In genomic region chr7:35584786-35585190, GRCm38 (mm10) we compare ENCODE assay signal across 8 mouse cellular contexts. TPM values are rescaled to one million over a fixed set of nuclear protein-coding genes. Genes with fewer than 3 reads are reported as not detected.
DNase-seq lines count a peak whose midpoint lies in the region; ATAC-seq and TF ChIP-seq lines count a peak whose summit lies in the region.

No protein-coding gene starts in this region.

- H3ac ChIP-seq in C2C12 (ENCODE audit: control insufficient read depth, insufficient read length, low read depth), result no peak overlapping the region

- no peaks in the 10 kb centered on the region for H3K36me3 ChIP-seq in C2C12 (ENCODE audit: control insufficient read depth, insufficient read depth)
- H3K36me3 ChIP-seq in embryonic facial prominence, embryonic 12.5 days, result no peaks in the 10 kb centered on the region
- no peaks in the 10 kb centered on the region for H3K36me3 ChIP-seq in hindbrain, embryonic 13.5 days
- H3K36me3 ChIP-seq in liver, embryonic 15.5 days (replicated peaks), result no peaks in the 10 kb centered on the region
- H3K36me3 ChIP-seq in neural tube, embryonic 13.5 days, result no peaks in the 10 kb centered on the region

- peak overlapping the region; percentile 99 for H3K4me2 ChIP-seq in embryonic facial prominence, embryonic 12.5 days (replicated peaks)
- peak overlapping the region; percentile 99 for H3K4me2 ChIP-seq in hindbrain, embryonic 13.5 days
- peak overlapping the region; percentile 97 for H3K4me2 ChIP-seq in liver, embryonic 15.5 days
- H3K4me2 ChIP-seq in neural tube, embryonic 13.5 days, result peak overlapping the region; percentile 97

- peaks cover 7% of the 10 kb centered on the region for H3K79me3 ChIP-seq in C2C12 (ENCODE audit: low read depth)

- peak; percentile 64 for DNase-seq in CD4-positive helper T cell, adult 2 months (ENCODE audit: low read depth, low spot score)
- DNase-seq in frontal cortex, adult 2 months (ENCODE audit: extremely low spot score in 1 of 2, low spot score in 1 of 2), result no peak

- no peak for ATAC-seq in embryonic facial prominence, embryonic 12.5 days (ENCODE audit: insufficient number of reproducible peaks, insufficient read depth, low FRiP score, low TSS enrichment)
- ATAC-seq in hindbrain, embryonic 13.5 days (ENCODE audit: low FRiP score), result no peak
- ATAC-seq in liver, embryonic 15.5 days (ENCODE audit: insufficient read depth), result no peak
- ATAC-seq in neural tube, embryonic 13.5 days (ENCODE audit: low read depth), result no peak
- ATAC-seq in frontal cortex, adult (ENCODE audit: low TSS enrichment), result no peak

- H3K79me2 ChIP-seq in C2C12 (ENCODE audit: control insufficient read depth, insufficient read depth), result peaks cover 29% of the 10 kb centered on the region

- H3K9me3 ChIP-seq in embryonic facial prominence, embryonic 12.5 days, result no peaks in the 10 kb centered on the region
- H3K9me3 ChIP-seq in hindbrain, embryonic 13.5 days, result no peaks in the 10 kb centered on the region
- H3K9me3 ChIP-seq in liver, embryonic 15.5 days (replicated peaks), result no peaks in the 10 kb centered on the region
- H3K9me3 ChIP-seq in neural tube, embryonic 13.5 days, result no peaks in the 10 kb centered on the region

- TF ChIP-seq CTCF in C2C12 (IDR thresholded peaks at IDR 0.05; ENCODE audit: control insufficient read depth, insufficient read depth, insufficient read length), result no peak

- H3K4me3 ChIP-seq in C2C12 (ENCODE audit: insufficient read depth, poor library complexity, severe bottlenecking), result peak overlapping the region; percentile 11
- peak overlapping the region; percentile 94 for H3K4me3 ChIP-seq in embryonic facial prominence, embryonic 12.5 days
- peak overlapping the region; percentile 78 for H3K4me3 ChIP-seq in hindbrain, embryonic 13.5 days
- H3K4me3 ChIP-seq in liver, embryonic 15.5 days (replicated peaks), result peak overlapping the region; percentile 94
- peak overlapping the region; percentile 72 for H3K4me3 ChIP-seq in neural tube, embryonic 13.5 days

- peak overlapping the region; percentile 50 for H3K9ac ChIP-seq in embryonic facial prominence, embryonic 12.5 days
- H3K9ac ChIP-seq in hindbrain, embryonic 13.5 days, result peak overlapping the region; percentile 65
- H3K9ac ChIP-seq in liver, embryonic 15.5 days, result peak overlapping the region; percentile 85; the same call in 1 of the 2 replicates
- peak overlapping the region; percentile 64 for H3K9ac ChIP-seq in neural tube, embryonic 13.5 days

- peaks cover 19% of the 10 kb centered on the region for H3K4me1 ChIP-seq in embryonic facial prominence, embryonic 12.5 days
- peaks cover 28% of the 10 kb centered on the region for H3K4me1 ChIP-seq in hindbrain, embryonic 13.5 days (replicated peaks)
- peaks cover 61% of the 10 kb centered on the region for H3K4me1 ChIP-seq in liver, embryonic 15.5 days (replicated peaks)
- peaks cover 34% of the 10 kb centered on the region for H3K4me1 ChIP-seq in neural tube, embryonic 13.5 days (replicated peaks)

- under 1% methylated on average over 50 of the region's 50 CpGs for WGBS in embryonic facial prominence, embryonic 12.5 days
- 1% methylated on average over 50 of the region's 50 CpGs for WGBS in hindbrain, embryonic 13.5 days
- WGBS in liver, embryonic 15.5 days (ENCODE audit: insufficient replicate concordance), result under 1% methylated on average over 50 of the region's 50 CpGs
- WGBS in neural tube, embryonic 13.5 days, result under 1% methylated on average over 50 of the region's 50 CpGs

- H3K27ac ChIP-seq in embryonic facial prominence, embryonic 12.5 days, result no peak overlapping the region
- no peak overlapping the region for H3K27ac ChIP-seq in hindbrain, embryonic 13.5 days
- H3K27ac ChIP-seq in liver, embryonic 15.5 days (replicated peaks), result no peak overlapping the region
- no peak overlapping the region for H3K27ac ChIP-seq in neural tube, embryonic 13.5 days (replicated peaks)

- H3K27me3 ChIP-seq in C2C12 (ENCODE audit: control insufficient read depth, insufficient read depth, insufficient read length), result peaks cover 22% of the 10 kb centered on the region
- H3K27me3 ChIP-seq in embryonic facial prominence, embryonic 12.5 days, result peaks cover 40% of the 10 kb centered on the region
- peaks cover 49% of the 10 kb centered on the region for H3K27me3 ChIP-seq in hindbrain, embryonic 13.5 days
- H3K27me3 ChIP-seq in liver, embryonic 15.5 days, result peaks cover 55% of the 10 kb centered on the region
- peaks cover 44% of the 10 kb centered on the region for H3K27me3 ChIP-seq in neural tube, embryonic 13.5 days

TF ChIP-seq in C2C12, 6 proteins besides CTCF, POLR2A, EP300 and RAD21:
- TF ChIP-seq MAX (IDR thresholded peaks at IDR 0.05), result no peak
- no peak for TF ChIP-seq FOSL1 (IDR thresholded peaks at IDR 0.05; ENCODE audit: insufficient read depth, low read length, poor library complexity, severe bottlenecking)
- no peak for TF ChIP-seq MYOG (IDR thresholded peaks at IDR 0.05; ENCODE audit: control insufficient read depth, extremely low read depth, insufficient read length)
- TF ChIP-seq MYOD1 (IDR thresholded peaks at IDR 0.05; ENCODE audit: control insufficient read depth, insufficient read length, low read depth), result no peak
- TF ChIP-seq CEBPB (IDR thresholded peaks at IDR 0.05; ENCODE audit: low read depth), result no peak
- no peak for TF ChIP-seq USF1 (IDR thresholded peaks at IDR 0.05; ENCODE audit: low read depth)

RNA-seq across cellular contexts. Expression of gene Rgs9bp, which starts 0.6 kb away (rescaled TPM):
- polyA plus RNA-seq in C2C12 (2012; fragmentation: generic; extraction: Trizol), result 0.02 TPM
- 0.09 and 0.20 TPM in 2 replicates for polyA plus RNA-seq in embryonic facial prominence, embryonic 12.5 days (2016; fragmentation: Nextera tagmentation; extraction: Ambion mirVana)
- polyA plus RNA-seq in hindbrain, embryonic 13.5 days (2015; fragmentation: Nextera tagmentation; extraction: Ambion mirVana), result 0.05 and 0.10 TPM in 2 replicates
- 0.03 TPM in 2 replicates for polyA plus RNA-seq in liver, embryonic 15.5 days (2015; fragmentation: Nextera tagmentation; extraction: Ambion mirVana)
- 0.11 TPM in 2 replicates for polyA plus RNA-seq in neural tube, embryonic 13.5 days (2015; fragmentation: Nextera tagmentation; extraction: Ambion mirVana)
- polyA plus RNA-seq in frontal cortex, adult 2 months (2012; rRNA removed), result 0.16 and 0.19 TPM in 2 replicates

RNA-seq across cellular contexts. Expression of gene Ankrd27, which starts 1.3 kb away (rescaled TPM):
- polyA plus RNA-seq in C2C12 (2012; fragmentation: generic; extraction: Trizol), result 19.5 TPM
- polyA plus RNA-seq in embryonic facial prominence, embryonic 12.5 days (2016; fragmentation: Nextera tagmentation; extraction: Ambion mirVana), result 41.2 and 41.6 TPM in 2 replicates
- polyA plus RNA-seq in hindbrain, embryonic 13.5 days (2015; fragmentation: Nextera tagmentation; extraction: Ambion mirVana), result 18.5 and 19.2 TPM in 2 replicates
- 20.7 and 22.6 TPM in 2 replicates for polyA plus RNA-seq in liver, embryonic 15.5 days (2015; fragmentation: Nextera tagmentation; extraction: Ambion mirVana)
- polyA plus RNA-seq in neural tube, embryonic 13.5 days (2015; fragmentation: Nextera tagmentation; extraction: Ambion mirVana), result 16.4 and 21.9 TPM in 2 replicates
- polyA plus RNA-seq in frontal cortex, adult 2 months (2012; rRNA removed), result 30.1 and 30.6 TPM in 2 replicates

RNA-seq across cellular contexts. Expression of gene Nudt19, which starts 28.7 kb away (rescaled TPM):
- 33.9 TPM for polyA plus RNA-seq in C2C12 (2012; fragmentation: generic; extraction: Trizol)
- polyA plus RNA-seq in embryonic facial prominence, embryonic 12.5 days (2016; fragmentation: Nextera tagmentation; extraction: Ambion mirVana), result 45.6 and 48.9 TPM in 2 replicates
- 72.4 and 75.0 TPM in 2 replicates for polyA plus RNA-seq in hindbrain, embryonic 13.5 days (2015; fragmentation: Nextera tagmentation; extraction: Ambion mirVana)
- 67.2 and 69.0 TPM in 2 replicates for polyA plus RNA-seq in liver, embryonic 15.5 days (2015; fragmentation: Nextera tagmentation; extraction: Ambion mirVana)
- 81.4 and 86.7 TPM in 2 replicates for polyA plus RNA-seq in neural tube, embryonic 13.5 days (2015; fragmentation: Nextera tagmentation; extraction: Ambion mirVana)
- polyA plus RNA-seq in frontal cortex, adult 2 months (2012; rRNA removed), result 129 and 140 TPM in 2 replicates

RNA-seq across cellular contexts. Expression of gene Tdrd12, which starts 47.2 kb away (rescaled TPM):
- not detected for polyA plus RNA-seq in C2C12 (2012; fragmentation: generic; extraction: Trizol)
- 0.22 and 0.80 TPM in 2 replicates for polyA plus RNA-seq in embryonic facial prominence, embryonic 12.5 days (2016; fragmentation: Nextera tagmentation; extraction: Ambion mirVana)
- 0.43 and 0.61 TPM in 2 replicates for polyA plus RNA-seq in hindbrain, embryonic 13.5 days (2015; fragmentation: Nextera tagmentation; extraction: Ambion mirVana)
- 0.20 TPM in 1 of 2 replicates, not detected in the other for polyA plus RNA-seq in liver, embryonic 15.5 days (2015; fragmentation: Nextera tagmentation; extraction: Ambion mirVana)
- 0.59 and 0.92 TPM in 2 replicates for polyA plus RNA-seq in neural tube, embryonic 13.5 days (2015; fragmentation: Nextera tagmentation; extraction: Ambion mirVana)
- polyA plus RNA-seq in frontal cortex, adult 2 months (2012; rRNA removed), result 0.36 and 0.38 TPM in 2 replicates

Comparison
In these comparisons a context has a peak if more than half of its experiments do, and no peak if none do; other contexts are left out.
1. H3K4me3 ChIP-seq: peak in every context shown above with its lines; median percentile 94 in embryonic facial prominence, embryonic 12.5 days; 94 in liver, embryonic 15.5 days; 78 in hindbrain, embryonic 13.5 days; 72 in neural tube, embryonic 13.5 days; 11 in C2C12.